Mouse (Mus musculus) central nervous system, embryonic 11.5 days (tissue): ENCODE results near the gene Nup35. TPM values are rescaled to one million over a fixed set of nuclear protein-coding genes. Genes with fewer than 3 reads are reported as not detected.

ENCODE experiments used
- polyA plus RNA-seq: library from polyadenylated mRNA; depleted of rRNA; stranded (reverse); fragments of >200 nt; gene quantifications from 2 replicates; pipeline ENCODE4 v1.2.3, GENCODE M21; 2012; rRNA removed

Gene Nup35
- 36.7 and 52.5 TPM in 2 replicates for polyA plus RNA-seq

GRCm38 (mm10) chr2:80616854-80617737 lies at the start of gene Nup35, which contains the start of gene Dusp19:
TSS of gene Nup35 (plus strand) at chr2:80617236.
TSS of gene Dusp19 (plus strand) at chr2:80617045.

DNA sequence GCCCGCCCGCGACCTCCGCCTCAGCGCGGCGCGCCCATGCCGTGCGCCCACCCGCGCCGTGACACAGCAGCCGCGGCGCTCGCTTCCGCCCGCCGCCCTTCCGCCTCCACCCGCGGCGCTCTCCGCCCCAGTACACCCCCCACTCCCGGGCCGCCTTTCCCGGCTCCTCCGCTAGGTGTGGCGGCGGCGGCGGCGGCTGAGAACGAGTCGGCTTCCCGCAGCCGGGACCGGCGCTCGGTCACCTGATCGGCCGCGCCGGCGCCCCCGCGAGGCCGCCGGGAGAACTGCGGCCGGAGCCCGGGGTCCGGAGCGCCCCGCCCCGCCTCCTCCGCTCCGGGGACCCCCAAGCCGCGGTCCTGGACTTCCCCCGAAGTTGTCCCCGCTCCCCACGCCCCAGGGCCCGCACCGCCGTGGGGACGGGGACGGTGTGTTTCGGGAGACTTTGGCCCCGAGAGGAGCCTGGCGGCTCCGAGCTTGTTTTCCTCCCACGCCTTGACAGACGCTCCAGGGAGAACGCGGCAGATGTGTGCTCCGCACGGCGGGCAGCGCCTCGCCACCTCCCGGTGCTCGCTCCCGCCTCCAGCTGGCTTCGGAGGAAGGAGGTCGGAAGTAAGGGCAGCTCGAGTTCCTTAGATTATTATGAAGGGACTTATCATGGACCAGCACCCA lies 35.9 kb upstream of the Nup35 start, which contains the start of gene Nckap1:
Nckap1 (minus strand) TSS at position 338 of the 669 bp plus-strand sequence.

Other genes with a start within 250 kb of the Nup35 start
- 6.6 and 19.7 TPM in 2 replicates for gene Frzb, start 169.6 kb upstream of the Nup35 start, polyA plus RNA-seq
- gene Nckap1, start 35.9 kb upstream of the Nup35 start, polyA plus RNA-seq = 57.5 and 92.9 TPM in 2 replicates
- gene Dusp19, start 191 bp upstream of the Nup35 start, polyA plus RNA-seq = 12.9 and 16.0 TPM in 2 replicates